Mouse (Mus musculus) layer of hippocampus, postnatal 36 days (tissue): ENCODE measurements around the gene Cdkl5. TPM values are rescaled to one million over a fixed set of nuclear protein-coding genes. Genes with fewer than 3 reads are reported as not detected.
"Not testable (repeated sequence)": the region's sequence is repeated elsewhere in the genome, so short reads cannot be mapped to it uniquely, and the experiment has no call there.

Source experiments
- DNase-seq, 2 experiments: peaks; one replicate each; pipeline ENCODE4 v3.0.0; 2022
- total RNA-seq, 2 experiments: library from RNA; stranded (reverse); gene quantifications; 2 replicates each; pipeline ENCODE4 v1.2.3; 2021

The Cdkl5 gene
- total RNA-seq, 2 experiments from 2014 or later = 105 to 106 TPM

- no peak for DNase-seq
Observed at GRCm38 (mm10) chrX:160906477-160906876, 88.0 kb downstream of the Cdkl5 start.

- DNase-seq = no peak
Observed at GRCm38 (mm10) chrX:160905913-160906312, 88.6 kb downstream of the Cdkl5 start.

- no peak for DNase-seq
Observed at GRCm38 (mm10) chrX:160905041-160905678, 89.3 kb downstream of the Cdkl5 start.

- no peak for DNase-seq
Observed at GRCm38 (mm10) chrX:160901118-160901517, 93.4 kb downstream of the Cdkl5 start.

- no peak for DNase-seq
Observed at GRCm38 (mm10) chrX:160892077-160892476, 102.4 kb downstream of the Cdkl5 start.

- no peak for DNase-seq
Observed at GRCm38 (mm10) chrX:160886301-160886700, 108.2 kb downstream of the Cdkl5 start.

DNA sequence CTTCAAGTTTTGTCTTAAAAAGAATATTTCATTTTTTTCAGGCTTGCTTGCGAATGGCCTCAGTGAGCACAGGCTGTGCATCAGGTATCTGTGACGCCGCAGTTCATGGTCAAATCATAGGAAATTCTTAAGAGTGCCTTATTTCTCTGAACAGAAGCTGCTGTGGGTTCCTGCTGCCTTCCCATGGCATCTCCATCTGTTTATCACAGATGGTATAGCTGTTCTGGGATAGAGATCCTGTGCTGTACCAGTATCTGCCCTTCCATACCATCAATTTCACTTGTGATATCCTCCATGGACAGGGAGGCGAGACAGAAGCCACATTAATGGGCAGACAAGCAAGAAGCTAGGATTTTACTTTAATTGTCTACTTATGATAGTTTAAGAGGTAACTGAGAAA lies 127.9 kb downstream of the Cdkl5 start:
- DNase-seq = no peak

- DNase-seq = no peak
Observed at GRCm38 (mm10) chrX:160865022-160865421, 129.5 kb downstream of the Cdkl5 start.

DNA sequence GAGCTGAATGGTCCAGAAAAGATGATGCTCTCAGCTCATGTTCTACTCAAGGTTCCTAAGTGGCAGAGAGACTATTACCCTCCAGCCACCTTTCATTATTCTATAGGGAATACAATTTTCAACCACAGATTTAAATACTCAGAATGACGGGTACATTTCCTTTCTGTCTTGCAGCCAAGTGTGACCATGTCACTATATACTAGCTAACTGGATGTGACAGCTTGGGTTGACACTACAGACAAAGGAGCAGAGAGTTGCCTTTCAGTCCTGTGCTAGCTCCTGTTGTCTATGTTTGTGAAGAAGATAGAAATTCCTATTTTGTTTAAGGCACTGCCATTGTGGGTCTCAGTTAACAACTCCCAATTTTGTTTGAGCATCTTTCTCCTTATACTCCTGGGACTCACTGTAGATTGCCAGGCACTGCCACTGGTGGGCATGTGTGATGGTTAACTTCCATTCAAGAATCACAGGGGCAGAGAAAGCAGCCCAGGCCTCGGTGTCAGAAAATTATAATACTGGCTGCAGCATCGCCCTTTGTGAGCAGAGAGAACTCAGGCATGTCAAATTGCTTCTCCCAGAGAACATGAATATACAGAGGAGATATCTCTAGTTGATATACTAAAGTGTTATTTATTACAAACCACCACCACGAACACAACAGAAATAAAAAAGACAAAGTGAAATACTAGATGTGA lies 130.7 kb downstream of the Cdkl5 start:
- DNase-seq = no peak

GRCm38 (mm10) chrX:160808226-160808625 lies 186.3 kb downstream of the Cdkl5 start:
- no peak for DNase-seq

GRCm38 (mm10) chrX:160804409-160805150 lies 189.9 kb downstream of the Cdkl5 start:
- DNase-seq = no peak

- DNase-seq = no peak
Observed at GRCm38 (mm10) chrX:160794920-160795319, 199.6 kb downstream of the Cdkl5 start.

GRCm38 (mm10) chrX:160782276-160782675 lies 212.2 kb downstream of the Cdkl5 start:
- no peak for DNase-seq

DNA sequence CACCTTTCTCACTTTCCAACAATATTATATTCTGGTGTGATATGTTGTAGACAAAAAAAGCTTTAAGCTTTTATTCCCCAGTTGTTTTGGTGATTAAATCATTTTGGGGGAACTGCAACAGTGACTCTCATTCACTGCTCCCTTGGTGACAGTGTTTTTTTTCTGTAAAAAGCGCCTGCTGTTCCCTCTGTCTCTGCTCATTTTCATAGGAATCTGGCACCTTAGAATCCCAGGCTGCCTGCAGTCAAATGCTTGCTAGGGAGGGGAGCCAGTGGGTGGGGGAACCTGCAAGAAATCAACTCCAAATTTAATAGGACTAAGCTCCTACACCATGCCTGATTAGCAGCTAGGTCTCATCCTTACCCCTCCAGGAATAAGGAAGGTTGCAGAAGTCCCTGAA lies 221.5 kb downstream of the Cdkl5 start:
- peak; percentile 7 to 12 for DNase-seq

DNA sequence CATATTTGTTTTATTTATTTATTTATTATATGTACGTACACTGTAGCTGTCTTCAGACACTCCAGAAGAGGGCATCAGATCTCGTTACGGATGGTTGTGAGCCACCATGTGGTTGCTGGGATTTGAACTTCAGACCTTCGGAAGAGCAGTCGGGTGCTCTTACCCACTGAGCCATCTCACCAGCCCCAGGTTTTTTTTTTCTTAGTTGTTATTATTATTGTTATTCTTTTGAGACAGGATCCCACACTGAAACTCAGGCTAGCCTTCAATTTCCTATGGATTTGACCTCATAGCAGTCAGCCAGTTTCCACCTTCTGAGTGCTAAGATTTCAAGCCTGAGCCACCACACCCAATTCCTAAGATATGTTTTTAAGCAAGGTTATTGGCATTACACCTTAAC lies 224.9 kb downstream of the Cdkl5 start:
- DNase-seq = not testable (repeated sequence)

- DNase-seq = no peak
Observed at GRCm38 (mm10) chrX:160767713-160768112, 226.8 kb downstream of the Cdkl5 start, which contains the start of gene Rs1. TSS of gene Rs1 (plus strand) at chrX:160768013.

DNA sequence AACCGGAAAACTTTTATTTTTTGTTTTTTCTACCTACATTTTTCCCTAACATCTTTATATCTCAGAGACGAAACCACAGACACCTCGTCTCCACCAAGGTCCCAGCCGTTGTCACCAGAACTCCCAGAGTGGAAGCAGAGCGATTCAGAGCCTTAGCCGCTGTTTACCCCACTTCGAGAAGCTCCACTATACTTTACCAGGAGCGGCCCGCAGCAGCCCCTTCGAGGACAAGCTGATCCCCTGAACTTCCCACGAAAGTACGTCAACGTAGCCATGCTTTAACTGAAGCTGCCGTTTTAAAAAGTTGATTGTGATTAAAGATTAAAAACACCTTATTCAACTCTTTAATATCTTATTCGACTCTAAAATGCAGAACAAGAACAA lies 228.3 kb downstream of the Cdkl5 start:
- DNase-seq = no peak

GRCm38 (mm10) chrX:160765389-160766232 lies 228.9 kb downstream of the Cdkl5 start:
- peak; percentile 90 to 93 for DNase-seq

DNA sequence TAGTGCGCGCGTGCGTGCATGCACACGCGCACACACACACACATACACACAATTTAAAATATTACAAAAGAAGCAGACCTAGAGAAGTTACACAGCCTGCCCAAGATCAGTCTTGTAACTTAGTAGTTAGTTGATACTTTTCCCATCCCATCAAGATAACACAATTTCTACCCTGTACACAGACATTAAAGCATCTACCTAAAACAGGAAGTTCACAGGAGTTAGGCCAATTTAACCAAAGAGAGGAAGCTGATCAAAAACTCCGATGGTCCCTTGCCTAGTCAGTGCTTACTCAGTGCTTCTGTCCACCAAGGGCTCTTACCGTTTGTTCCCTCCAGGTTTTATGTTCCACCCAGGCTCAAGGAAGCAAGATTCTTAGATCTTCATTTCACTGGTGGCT lies 243.7 kb downstream of the Cdkl5 start:
- no peak for DNase-seq

DNA sequence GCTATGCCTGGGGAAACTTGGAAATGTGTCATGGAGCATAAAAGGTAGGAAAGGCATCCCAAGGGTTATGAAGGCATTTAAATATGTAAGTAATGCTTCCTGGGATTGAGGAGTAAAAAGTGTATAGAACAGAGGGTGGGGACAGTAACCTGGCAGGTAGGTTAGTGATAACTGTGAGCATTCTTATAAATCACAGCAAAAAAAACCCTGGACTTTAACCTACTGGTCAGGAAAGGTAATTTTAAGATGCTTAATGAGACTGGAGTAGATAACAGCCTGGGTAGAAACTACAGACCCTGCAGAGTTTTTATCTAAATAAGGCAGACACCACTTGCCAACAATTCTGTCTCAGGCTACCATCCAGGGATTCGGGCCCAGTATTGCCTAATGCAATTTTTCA lies 245.9 kb downstream of the Cdkl5 start:
- DNase-seq = no peak

DNA sequence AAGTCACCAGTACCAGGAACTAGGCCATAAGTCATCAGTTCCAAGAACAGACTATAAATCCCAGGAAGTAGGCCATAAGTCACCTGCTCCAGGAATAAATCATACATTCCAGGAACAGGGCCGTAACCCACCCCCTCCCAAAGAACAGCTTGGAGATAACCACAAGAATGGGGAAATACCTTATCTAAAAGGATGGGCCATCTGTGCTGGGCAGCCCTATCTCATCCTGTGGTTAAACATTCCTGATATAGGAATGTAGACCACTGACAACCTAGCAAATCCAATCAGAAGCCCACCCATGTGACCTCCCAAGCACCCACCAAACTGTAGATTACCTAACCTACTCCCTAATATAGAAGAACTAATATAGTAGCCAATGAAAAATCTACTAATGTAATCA lies 249.1 kb downstream of the Cdkl5 start:
- no peak for DNase-seq

- DNase-seq = no peak
Observed at GRCm38 (mm10) chrX:160735650-160736049, 258.9 kb downstream of the Cdkl5 start, which contains the start of gene Ppef1. TSS of gene Ppef1 (minus strand) at chrX:160735765.
